Mouse (Mus musculus) embryonic facial prominence, embryonic 12.5 days (tissue): ENCODE data around the gene Olfr644. TPM values are rescaled to one million over a fixed set of nuclear protein-coding genes. Genes with fewer than 3 reads are reported as not detected.

Experiments used
- ATAC-seq: fragments of 200-750 bp; cut with Nextera tagmentation; 2 replicates; pipeline ENCODE4 v1.8.0; 2017; ENCODE audit not compliant: insufficient number of reproducible peaks, insufficient read depth, low FRiP score, low TSS enrichment
- H3K27ac ChIP-seq: fragments of 300-500 bp; sonication (generic); 2 replicates; pipeline ENCODE4 v1.5.1; 2016; ENCODE audit warnings: mild to moderate bottlenecking
- H3K27me3 ChIP-seq: fragments of 300-500 bp; sonication (generic); 2 replicates; pipeline ENCODE4 v1.6.1; 2016; ENCODE audit warnings: mild to moderate bottlenecking, moderate library complexity
- H3K36me3 ChIP-seq: fragments of 300-500 bp; sonication (generic); 2 replicates; pipeline ENCODE4 v1.6.1; 2016; ENCODE audit warnings: mild to moderate bottlenecking
- H3K4me1 ChIP-seq: fragments of 300-500 bp; sonication (generic); 2 replicates; pipeline ENCODE4 v1.6.1; 2016
- H3K4me2 ChIP-seq: fragments of 300-500 bp; sonication (generic); replicated peaks from 2 replicates; pipeline ENCODE4 v1.6.1; 2016; ENCODE audit warnings: mild to moderate bottlenecking, moderate library complexity
- H3K4me3 ChIP-seq: fragments of 300-500 bp; sonication (generic); 2 replicates; pipeline ENCODE4 v1.5.1; 2016; ENCODE audit warnings: mild to moderate bottlenecking
- H3K9ac ChIP-seq: fragments of 300-500 bp; sonication (generic); 2 replicates; pipeline ENCODE4 v1.6.1; 2016; ENCODE audit warnings: mild to moderate bottlenecking, moderate library complexity
- H3K9me3 ChIP-seq: fragments of 300-500 bp; sonication (generic); 2 replicates; pipeline ENCODE4 v1.6.1; 2016; ENCODE audit warnings: mild to moderate bottlenecking, moderate library complexity
- WGBS: fragments of 180-500 bp; shearing (Covaris S2); methylation state at CpG from one replicate; pipeline ENCODE4 v1.1.7; 2016; 5-methylcytosine and 5-hydroxymethylcytosine counted together
- polyA plus RNA-seq: library from polyadenylated mRNA; unstranded; fragments of >200 nt; fragmentation: Nextera tagmentation; extraction: Ambion mirVana; gene quantifications from 2 replicates; pipeline ENCODE4 v1.2.1, GENCODE M21; 2016

Olfr644 gene
- not detected in 2 replicates for polyA plus RNA-seq

GRCm38 (mm10) chr7:104071769-104072168 lies at the start of gene Olfr644:
Gene Olfr644 (minus strand): TSS chr7:104071869.
- Histone ChIP-seq H3K36me3 (no peaks in the 10 kb centered on the region), H3K9ac (no peak within 1 kb of the TSS), H3K4me3 (no peak within 1 kb of the TSS), H3K4me1 (no peaks in the 10 kb centered on the region), H3K27me3 (no peaks in the 10 kb centered on the region), H3K4me2 (no peak within 1 kb of the TSS), H3K9me3 (no peaks in the 10 kb centered on the region), H3K27ac (no peak within 1 kb of the TSS)
- 66% methylated on average over 2 of the region's 2 CpGs for WGBS
- ATAC-seq = no peak

- Histone ChIP-seq H3K27me3 (no peaks in the 10 kb centered on the region), H3K4me3 (no peak within 1 kb of the TSS), H3K36me3 (no peaks in the 10 kb centered on the region), H3K9ac (no peak within 1 kb of the TSS), H3K4me2 (no peak within 1 kb of the TSS), H3K9me3 (no peaks in the 10 kb centered on the region), H3K4me1 (no peaks in the 10 kb centered on the region), H3K27ac (no peak within 1 kb of the TSS)
- ATAC-seq = no peak
Observed at GRCm38 (mm10) chr7:104104757-104104972, 33.0 kb upstream of the Olfr644 start, which contains the start of gene Olfr646. Gene Olfr646 (plus strand): TSS chr7:104104873.

GRCm38 (mm10) chr7:104103913-104104756 lies 32.5 kb upstream of the Olfr644 start:
- no peaks in the 10 kb centered on the region for H3K36me3 ChIP-seq
- ATAC-seq = no peak

GRCm38 (mm10) chr7:104085365-104085764 lies 13.7 kb upstream of the Olfr644 start, which contains the start of gene Olfr645:
Gene Olfr645 (minus strand): TSS chr7:104085465.
- Histone ChIP-seq H3K27me3 (no peaks in the 10 kb centered on the region), H3K9me3 (no peaks in the 10 kb centered on the region), H3K4me2 (no peak within 1 kb of the TSS), H3K4me1 (no peaks in the 10 kb centered on the region), H3K4me3 (no peak within 1 kb of the TSS), H3K9ac (no peak within 1 kb of the TSS), H3K27ac (no peak within 1 kb of the TSS), H3K36me3 (no peaks in the 10 kb centered on the region)
- 64% methylated on average over 1 of the region's 1 CpGs for WGBS
- ATAC-seq = no peak

More at GRCm38 (mm10) chr7:104103913-104104756, 32.5 kb upstream of the Olfr644 start:
- H3K4me3 ChIP-seq = no peak overlapping the region
- no peaks in the 10 kb centered on the region for H3K9me3 ChIP-seq
- no peak overlapping the region for H3K4me2 ChIP-seq
- no peak overlapping the region for H3K27ac ChIP-seq
- H3K9ac ChIP-seq = no peak overlapping the region
- no peaks in the 10 kb centered on the region for H3K27me3 ChIP-seq
- 74% methylated on average over 4 of the region's 4 CpGs for WGBS
- no peaks in the 10 kb centered on the region for H3K4me1 ChIP-seq

- Histone ChIP-seq H3K4me1 (no peaks in the 10 kb centered on the region), H3K4me2 (no peak within 1 kb of the TSS), H3K27me3 (no peaks in the 10 kb centered on the region), H3K9ac (no peak within 1 kb of the TSS), H3K27ac (no peak within 1 kb of the TSS), H3K4me3 (no peak within 1 kb of the TSS), H3K36me3 (no peaks in the 10 kb centered on the region), H3K9me3 (no peaks in the 10 kb centered on the region)
- no peak for ATAC-seq
- WGBS = 55% methylated on average over 2 of the region's 2 CpGs
Observed at GRCm38 (mm10) chr7:104061345-104061744, 10.3 kb downstream of the Olfr644 start, which contains the start of gene 4930516K23Rik. Gene 4930516K23Rik (minus strand): TSS chr7:104061445.

GRCm38 (mm10) chr7:104059215-104059614 lies 12.5 kb downstream of the Olfr644 start:
- H3K36me3 ChIP-seq = no peaks in the 10 kb centered on the region
- H3K9me3 ChIP-seq = no peaks in the 10 kb centered on the region
- H3K9ac ChIP-seq = no peak overlapping the region
- no peaks in the 10 kb centered on the region for H3K27me3 ChIP-seq
- no peak overlapping the region for H3K27ac ChIP-seq
- H3K4me2 ChIP-seq = no peak overlapping the region
- no peak for ATAC-seq
- WGBS = 91% methylated on average over 1 of the region's 1 CpGs
- no peaks in the 10 kb centered on the region for H3K4me1 ChIP-seq
- H3K4me3 ChIP-seq = no peak overlapping the region

GRCm38 (mm10) chr7:104052566-104052965 lies 19.1 kb downstream of the Olfr644 start, which contains the start of gene Olfr642:
Gene Olfr642 (minus strand): TSS chr7:104052666.
- H3K36me3 ChIP-seq = no peaks in the 10 kb centered on the region
- no peak within 1 kb of the TSS for H3K4me2 ChIP-seq
- no peak within 1 kb of the TSS for H3K27ac ChIP-seq
- ATAC-seq = no peak
- H3K9me3 ChIP-seq = no peaks in the 10 kb centered on the region
- WGBS = 61% methylated on average over 1 of the region's 1 CpGs
- no peaks in the 10 kb centered on the region for H3K4me1 ChIP-seq
- H3K9ac ChIP-seq = no peak within 1 kb of the TSS
- H3K27me3 ChIP-seq = no peaks in the 10 kb centered on the region
- H3K4me3 ChIP-seq = no peak within 1 kb of the TSS

GRCm38 (mm10) chr7:104050745-104051144 lies 20.9 kb downstream of the Olfr644 start:
- no peak overlapping the region for H3K9ac ChIP-seq
- 83% methylated on average over 4 of the region's 4 CpGs for WGBS
- H3K27me3 ChIP-seq = no peaks in the 10 kb centered on the region
- H3K36me3 ChIP-seq = no peaks in the 10 kb centered on the region
- H3K9me3 ChIP-seq = no peaks in the 10 kb centered on the region
- ATAC-seq = no peak
- H3K4me2 ChIP-seq = no peak overlapping the region
- H3K4me3 ChIP-seq = no peak overlapping the region
- H3K4me1 ChIP-seq = no peaks in the 10 kb centered on the region
- no peak overlapping the region for H3K27ac ChIP-seq

GRCm38 (mm10) chr7:104035145-104035544 lies 36.5 kb downstream of the Olfr644 start, which contains the start of gene Olfr641:
Gene Olfr641 (plus strand): TSS chr7:104035445.
- no peak within 1 kb of the TSS for H3K4me3 ChIP-seq
- no peak within 1 kb of the TSS for H3K4me2 ChIP-seq
- H3K4me1 ChIP-seq = no peaks in the 10 kb centered on the region
- H3K27ac ChIP-seq = no peak within 1 kb of the TSS
- 73% methylated on average over 1 of the region's 1 CpGs for WGBS
- no peaks in the 10 kb centered on the region for H3K9me3 ChIP-seq
- H3K9ac ChIP-seq = no peak within 1 kb of the TSS
- no peaks in the 10 kb centered on the region for H3K36me3 ChIP-seq
- H3K27me3 ChIP-seq = no peaks in the 10 kb centered on the region
- no peak for ATAC-seq

GRCm38 (mm10) chr7:104026978-104027377 lies 44.7 kb downstream of the Olfr644 start:
- H3K9ac ChIP-seq = no peak overlapping the region
- no peaks in the 10 kb centered on the region for H3K27me3 ChIP-seq
- no peaks in the 10 kb centered on the region for H3K36me3 ChIP-seq
- no peak for ATAC-seq
- no peak overlapping the region for H3K27ac ChIP-seq
- no peak overlapping the region for H3K4me3 ChIP-seq
- 84% methylated on average over 3 of the region's 3 CpGs for WGBS
- H3K9me3 ChIP-seq = no peaks in the 10 kb centered on the region
- H3K4me2 ChIP-seq = no peak overlapping the region
- no peaks in the 10 kb centered on the region for H3K4me1 ChIP-seq

- H3K4me2 ChIP-seq = no peak within 1 kb of the TSS
- H3K4me1 ChIP-seq = no peaks in the 10 kb centered on the region
- H3K27me3 ChIP-seq = no peaks in the 10 kb centered on the region
- WGBS = 86% methylated on average over 6 of the region's 6 CpGs
- H3K9me3 ChIP-seq = no peaks in the 10 kb centered on the region
- H3K9ac ChIP-seq = no peak within 1 kb of the TSS
- H3K27ac ChIP-seq = no peak within 1 kb of the TSS
- H3K36me3 ChIP-seq = no peaks in the 10 kb centered on the region
- H3K4me3 ChIP-seq = no peak within 1 kb of the TSS
- no peak for ATAC-seq
Observed at GRCm38 (mm10) chr7:104025473-104025872, 46.2 kb downstream of the Olfr644 start, which contains the start of gene Olfr640. Gene Olfr640 (minus strand): TSS chr7:104025573.

GRCm38 (mm10) chr7:104021651-104022050 lies 50.0 kb downstream of the Olfr644 start:
- WGBS = 89% methylated on average over 6 of the region's 6 CpGs
- ATAC-seq = no peak
- no peaks in the 10 kb centered on the region for H3K9me3 ChIP-seq
- no peaks in the 10 kb centered on the region for H3K27me3 ChIP-seq
- H3K4me3 ChIP-seq = no peak overlapping the region
- H3K4me1 ChIP-seq = no peaks in the 10 kb centered on the region
- H3K27ac ChIP-seq = no peak overlapping the region
- no peaks in the 10 kb centered on the region for H3K36me3 ChIP-seq
- H3K9ac ChIP-seq = no peak overlapping the region
- no peak overlapping the region for H3K4me2 ChIP-seq
